Mouse (Mus musculus) heart, postnatal 0 days (tissue): Measurements from ENCODE around the gene Kctd15.

ENCODE experiments used
- CTCF ChIP-seq: IDR thresholded peaks from 2 replicates; pipeline ENCODE4 v1.5.1; 2016; ENCODE audit warnings: antibody characterized with exemption, control low read depth, low read depth
- EP300 ChIP-seq: IDR thresholded peaks from 2 replicates; pipeline ENCODE4 v1.6.1; 2016; ENCODE audit warnings: antibody characterized with exemption, low read depth

GRCm38 (mm10) chr7:34690111-34690510, 33.6 kb upstream of the Kctd15 start:
- TF ChIP-seq EP300 (no peak), CTCF (no peak)
